Mouse (Mus musculus) right cerebral cortex, postnatal 36 days (tissue): ENCODE results near the gene Heatr9.
"Not testable (repeated sequence)": the region's sequence is repeated elsewhere in the genome, so short reads cannot be mapped to it uniquely, and the experiment has no call there.

Source experiments
- DNase-seq, 2 experiments: peaks; one replicate each; pipeline ENCODE4 v3.0.0; 2022; ENCODE audit warnings: low spot score in 2 of 2, mixed read lengths in 1 of 2

Heatr9 gene

GRCm38 (mm10) chr11:83522075-83522474 lies at the start of gene Heatr9:
Gene Heatr9 (minus strand): TSS chr11:83522175.
- DNase-seq = no peak

DNA sequence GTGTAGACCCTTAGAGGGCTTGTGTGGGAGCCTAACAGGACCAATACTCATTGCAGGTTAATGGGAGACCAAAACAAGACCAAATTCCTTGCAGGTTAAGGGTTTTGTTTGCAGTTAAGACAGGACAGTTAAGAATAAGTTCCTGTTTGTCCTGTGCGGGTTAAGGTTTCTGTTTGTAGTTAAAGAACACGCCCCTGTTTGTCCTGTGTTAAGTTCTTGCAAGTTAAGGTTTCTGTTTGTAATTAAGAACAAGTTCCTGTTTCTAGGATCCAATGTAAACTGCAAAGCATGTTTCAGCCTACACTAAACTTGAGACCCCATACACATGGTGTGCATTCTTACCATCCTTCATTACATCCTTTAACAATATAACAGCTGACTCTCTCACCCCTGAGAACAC lies 48.2 kb upstream of the Heatr9 start:
- DNase-seq = no peak

DNA sequence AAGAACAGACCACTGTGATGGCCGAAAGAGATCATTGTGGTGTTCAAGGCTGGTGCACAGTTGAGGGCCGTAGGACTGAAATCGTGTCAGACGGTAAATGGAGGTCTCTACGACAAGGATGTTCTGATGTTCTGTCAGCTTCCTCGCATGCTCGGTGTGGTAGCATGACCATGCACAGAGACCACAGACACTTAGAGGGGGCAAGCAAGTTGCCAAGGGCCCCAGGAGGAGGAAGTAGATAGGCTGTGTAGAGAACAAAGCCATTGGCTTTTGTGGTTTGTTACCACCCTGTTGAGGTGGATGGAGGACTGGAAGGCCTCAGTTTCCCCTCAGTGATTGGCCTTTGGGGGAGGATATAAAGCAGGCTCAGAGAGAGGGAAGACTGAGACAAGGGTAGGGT lies 47.3 kb upstream of the Heatr9 start:
- DNase-seq = no peak

DNA sequence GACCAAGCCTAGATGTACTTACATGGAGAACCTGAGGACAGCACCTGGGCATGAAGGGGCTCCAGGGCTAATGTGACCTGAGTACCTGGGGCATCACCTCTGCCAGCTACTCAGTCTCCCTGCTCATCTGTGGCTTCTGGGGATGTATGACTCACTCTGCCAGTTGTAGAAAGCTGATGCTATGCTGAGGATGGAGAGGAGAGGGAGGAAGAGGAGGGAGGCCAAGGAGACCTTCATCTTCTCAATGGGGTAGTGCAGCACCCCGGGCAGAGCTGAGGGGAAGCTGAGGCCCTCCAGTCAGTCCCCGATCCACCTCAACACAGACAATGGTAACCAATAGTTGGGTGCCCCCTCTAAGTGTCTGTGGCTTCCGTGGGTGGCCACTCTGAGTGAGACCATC lies 46.8 kb upstream of the Heatr9 start:
- no peak for DNase-seq

DNA sequence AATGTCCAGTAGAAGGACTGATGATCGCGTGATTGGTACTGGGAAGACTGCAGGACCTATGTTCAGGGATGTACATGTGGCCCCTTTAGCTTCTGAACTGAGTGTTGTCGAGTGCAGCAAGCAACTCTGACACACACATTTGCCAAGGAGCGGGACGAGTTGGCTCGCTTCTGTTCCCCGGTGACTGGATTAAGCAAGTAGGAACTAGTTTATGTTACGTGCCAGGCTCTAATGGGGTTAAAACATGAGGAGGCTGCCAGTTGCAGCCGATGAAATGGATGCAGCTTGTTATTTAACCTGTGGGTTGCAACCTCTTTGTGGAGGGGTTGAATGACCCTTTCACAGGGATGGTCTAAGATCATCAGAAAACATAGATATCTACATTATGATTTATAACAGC lies 46.1 kb upstream of the Heatr9 start:
- no peak for DNase-seq

DNA sequence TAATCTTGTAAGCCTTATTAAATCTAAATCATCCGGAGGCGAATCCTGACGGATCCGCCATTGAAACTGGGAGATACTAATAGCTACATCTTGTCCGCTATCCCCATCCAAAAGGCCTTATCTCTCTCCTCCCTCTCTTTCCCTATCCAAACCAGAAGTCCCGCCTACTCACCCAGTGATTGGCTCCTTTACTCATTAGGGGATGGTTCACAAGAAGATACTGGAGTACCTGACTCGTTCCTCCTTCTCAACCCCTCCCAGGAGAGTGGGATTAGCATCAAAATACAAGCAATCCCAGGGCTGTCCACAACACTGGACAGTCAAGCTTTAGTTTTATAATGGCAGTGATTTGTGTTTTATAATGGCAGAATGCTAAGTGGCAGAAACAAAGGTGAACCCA lies 45.3 kb upstream of the Heatr9 start:
- DNase-seq = no peak

GRCm38 (mm10) chr11:83566617-83567016 lies 44.6 kb upstream of the Heatr9 start:
- no peak for DNase-seq

GRCm38 (mm10) chr11:83563754-83564153 lies 41.8 kb upstream of the Heatr9 start:
- no peak for DNase-seq

- DNase-seq = no peak
Measured at GRCm38 (mm10) chr11:83562311-83562887, 40.4 kb upstream of the Heatr9 start.

DNA sequence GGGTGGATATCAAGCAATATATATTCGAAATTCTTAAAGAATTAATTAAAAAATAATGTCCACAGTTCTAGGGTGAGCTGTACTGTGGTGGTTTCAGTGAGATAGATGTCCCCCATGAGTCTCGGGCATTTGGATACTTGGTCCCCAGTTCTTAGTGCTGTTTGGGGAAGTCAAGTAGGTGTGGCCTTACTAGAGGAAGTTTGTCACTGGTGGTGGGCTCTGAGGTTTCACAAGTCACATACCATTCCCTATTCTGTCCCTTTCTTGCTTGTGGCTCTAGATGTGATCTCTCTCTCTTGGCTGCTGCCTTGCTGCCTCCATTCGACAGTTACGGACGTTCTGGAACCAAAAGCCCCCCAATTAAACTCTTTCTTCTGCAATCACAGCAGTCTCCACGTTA lies 38.4 kb upstream of the Heatr9 start:
- DNase-seq = no peak

DNA sequence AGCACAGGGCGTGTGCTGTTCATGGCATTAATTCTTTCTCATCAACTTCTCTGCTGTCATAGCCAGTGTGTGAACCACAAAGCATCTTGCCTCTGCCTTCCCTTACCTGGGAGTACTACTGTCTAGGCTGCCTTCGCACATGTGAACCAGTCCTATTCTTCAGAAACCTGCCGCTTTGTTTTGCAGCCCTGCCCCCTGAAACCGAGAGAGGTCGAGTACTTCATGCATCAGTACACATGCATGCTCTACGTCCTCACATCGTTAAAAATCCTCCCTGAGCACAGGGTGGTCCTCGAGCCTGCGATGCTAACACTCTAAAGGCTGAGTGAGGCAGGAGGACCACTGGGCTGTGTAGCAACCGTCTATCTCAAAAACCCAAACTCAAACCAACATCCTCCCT lies 35.1 kb upstream of the Heatr9 start:
- DNase-seq = no peak

- no peak for DNase-seq
Measured at GRCm38 (mm10) chr11:83556085-83556781, 34.3 kb upstream of the Heatr9 start.

- DNase-seq = no peak
Measured at GRCm38 (mm10) chr11:83551668-83552067, 29.7 kb upstream of the Heatr9 start.

DNA sequence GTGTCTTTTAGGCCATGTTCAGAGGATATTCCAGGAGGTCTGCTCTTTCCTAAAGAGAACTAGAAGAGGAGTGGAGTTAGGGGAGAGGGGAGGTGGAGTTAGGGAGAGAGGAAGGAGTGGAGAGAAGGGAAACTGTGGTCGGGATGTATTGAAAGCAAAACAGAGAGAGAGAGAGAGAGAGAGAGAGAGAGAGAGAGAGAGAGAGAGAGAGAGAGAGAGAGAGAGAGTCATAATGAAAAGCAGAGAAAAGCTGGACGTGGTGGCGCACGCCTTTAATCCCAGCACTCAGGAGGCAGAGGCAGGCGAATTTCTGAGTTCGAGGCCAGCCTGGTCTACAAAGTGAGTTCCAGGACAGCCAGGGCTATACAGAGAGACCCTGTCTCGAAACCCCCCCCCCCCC lies 29.1 kb upstream of the Heatr9 start:
- not testable (repeated sequence) for DNase-seq

DNA sequence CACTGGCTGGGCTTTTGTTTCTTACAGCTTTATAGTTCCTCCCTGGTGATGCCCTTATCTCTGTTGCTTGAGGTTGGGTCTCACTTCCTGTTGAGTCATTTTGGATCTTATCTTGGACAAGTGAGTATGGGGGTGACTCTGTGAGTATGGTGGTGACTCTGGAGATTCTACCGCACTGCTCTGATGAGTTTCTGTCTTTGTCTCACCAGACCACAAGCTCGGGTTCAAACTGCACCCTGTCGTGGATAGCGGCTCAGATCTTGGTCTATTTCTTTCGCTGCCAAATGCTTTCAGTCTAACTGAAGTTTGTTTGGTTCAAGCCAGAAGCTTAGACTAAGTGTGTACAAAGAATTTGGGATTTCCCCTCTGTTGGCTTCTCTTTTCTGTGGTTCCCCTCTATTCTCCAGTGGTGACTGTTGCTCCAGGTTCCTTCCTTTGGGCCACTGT lies 28.2 kb upstream of the Heatr9 start:
- no peak for DNase-seq

DNA sequence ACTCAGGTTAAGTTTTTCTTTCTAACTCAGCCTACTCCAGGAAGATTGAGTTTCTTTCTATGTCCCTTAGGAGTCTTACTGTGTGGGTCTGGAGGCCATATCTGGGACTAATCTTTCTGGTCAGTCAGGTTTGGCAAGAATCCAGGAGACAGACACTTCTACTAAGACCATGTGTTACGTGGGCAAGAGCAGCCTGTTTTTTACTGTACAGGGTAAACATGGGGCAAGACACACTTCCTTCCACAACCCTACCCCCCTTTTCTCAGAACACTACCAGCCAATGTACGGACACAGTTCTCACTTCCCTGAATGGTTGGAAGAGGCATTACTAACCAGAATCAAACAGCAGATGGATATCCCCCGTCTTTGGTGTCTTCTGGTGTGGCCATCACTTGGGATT lies 22.2 kb upstream of the Heatr9 start:
- DNase-seq = no peak

- no peak for DNase-seq
Measured at GRCm38 (mm10) chr11:83541415-83541814, 19.4 kb upstream of the Heatr9 start.

GRCm38 (mm10) chr11:83540931-83541330 lies 19.0 kb upstream of the Heatr9 start:
- DNase-seq = no peak

DNA sequence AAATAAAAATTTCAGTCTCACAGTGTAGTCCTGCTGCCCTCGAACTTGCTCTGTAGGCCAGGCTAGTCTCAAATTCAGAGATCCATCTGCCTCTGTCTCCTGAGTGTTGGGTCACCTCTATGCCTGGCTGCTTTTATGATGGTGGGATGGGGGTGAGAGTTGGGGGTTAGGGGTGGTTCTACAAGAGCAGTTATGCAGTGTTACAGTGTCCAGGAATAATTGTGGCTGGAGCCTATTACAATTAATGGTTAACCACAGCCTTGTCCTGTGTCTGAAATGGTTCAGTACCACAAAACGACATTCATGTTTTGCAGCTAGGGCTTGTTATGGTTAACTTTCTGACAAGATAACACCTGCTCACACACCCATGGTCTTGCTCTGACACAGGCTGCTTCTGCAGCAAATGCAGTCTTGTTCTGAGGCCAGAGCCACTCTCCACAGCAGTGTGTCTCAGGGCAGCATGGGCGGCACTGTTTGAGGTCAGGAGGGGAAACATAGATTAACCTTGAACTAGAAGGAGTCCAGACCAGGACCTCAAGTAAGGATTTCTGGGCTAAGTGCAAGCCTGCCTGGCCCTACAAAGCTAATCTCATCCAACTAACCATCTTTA lies 16.8 kb upstream of the Heatr9 start:
- DNase-seq = no peak

GRCm38 (mm10) chr11:83536831-83537230 lies 14.9 kb upstream of the Heatr9 start:
- no peak for DNase-seq

GRCm38 (mm10) chr11:83534609-83535423 lies 12.8 kb upstream of the Heatr9 start:
- DNase-seq = peak; percentile 8 to 44

DNA sequence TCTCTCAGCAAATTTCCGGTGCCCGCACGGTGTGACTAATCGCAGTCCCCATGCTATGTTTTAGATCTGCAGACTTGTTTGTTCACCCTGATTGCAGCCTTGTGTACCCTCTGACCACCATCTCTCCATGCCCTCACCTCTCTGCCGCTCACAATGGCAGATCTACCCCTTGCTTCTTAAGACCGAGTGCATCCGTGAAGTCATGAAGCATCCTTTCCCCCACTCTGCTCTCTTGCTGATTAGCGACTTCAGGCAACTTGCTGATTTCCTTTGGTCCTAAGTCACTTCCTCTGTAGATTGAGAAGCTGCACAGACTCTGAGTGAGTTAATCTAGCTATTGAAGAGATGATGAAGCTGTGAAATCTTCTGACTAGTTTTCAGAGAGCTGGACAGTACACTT lies 12.2 kb upstream of the Heatr9 start:
- no peak for DNase-seq
